Comparison of ENCODE assay signal across 9 mouse cellular contexts in the genomic region with DNA sequence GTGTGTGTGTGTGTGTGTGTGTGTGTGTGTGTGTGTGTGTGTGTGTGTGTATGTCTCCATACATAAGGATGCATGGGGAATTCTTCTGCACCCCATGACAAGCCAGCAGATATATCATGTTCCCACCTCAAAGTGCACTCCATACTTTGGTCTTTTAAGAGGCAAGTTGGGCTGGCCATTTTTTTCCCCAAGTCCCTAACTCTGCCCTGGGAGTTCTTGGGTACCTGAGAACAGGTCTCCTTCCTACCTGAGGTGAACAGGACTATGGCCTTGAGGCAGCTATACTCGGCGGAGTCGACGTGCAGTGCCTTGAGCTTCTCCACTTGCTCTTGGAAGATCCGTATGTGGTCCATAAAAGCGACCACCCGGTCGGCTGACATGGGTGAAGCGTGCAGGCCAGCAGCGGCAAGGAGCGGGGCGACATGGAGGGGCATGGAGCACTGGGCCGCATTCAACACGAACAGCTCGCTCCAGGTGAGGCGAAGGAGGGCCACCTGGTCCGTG. TPM values are rescaled to one million over a fixed set of nuclear protein-coding genes. Genes with fewer than 3 reads are reported as not detected.
A peak's percentile ranks its signal among the peaks of the same experiment; 100 is the strongest.
DNase-seq lines count a peak whose midpoint lies in the region; ATAC-seq and TF ChIP-seq lines count a peak whose summit lies in the region.
"Had no signal": no experiment of that assay in that cellular context is flagged by ENCODE, and none has a peak within 500 bp of the region (broad histone marks: within the 10 kb centered on the region; RNA-seq: fewer than 3 reads in every experiment).

No protein-coding gene starts in this region.

- H3K4me2 ChIP-seq in limb, embryonic 14.5 days (replicated peaks; ENCODE audit: low read depth, low read length, severe bottlenecking): peak overlapping the region; percentile 88
- peak overlapping the region; percentile 70 for H3K4me2 ChIP-seq in stomach, embryonic 15.5 days

- WGBS in limb, embryonic 14.5 days: 16% methylated on average over 17 of the region's 17 CpGs
- 13% methylated on average over 17 of the region's 17 CpGs for WGBS in stomach, embryonic 15.5 days

- peak overlapping the region; percentile 99 for H3K27ac ChIP-seq in limb, embryonic 14.5 days (replicated peaks; ENCODE audit: low read depth, low read length)
- H3K27ac ChIP-seq in stomach, embryonic 15.5 days: peak overlapping the region; percentile 99

- no peaks in the 10 kb centered on the region for H3K4me1 ChIP-seq in erythroblast, embryonic 14.5 days (ENCODE audit: control insufficient read depth)
- peaks cover 24% of the 10 kb centered on the region for H3K4me1 ChIP-seq in limb, embryonic 14.5 days (ENCODE audit: control insufficient read depth, insufficient read depth, low read length)
- peaks cover 5% of the 10 kb centered on the region; the same call in 1 of the 2 replicates for H3K4me1 ChIP-seq in stomach, embryonic 15.5 days

- no peaks in the 10 kb centered on the region; the same call in 1 of the 2 replicates for H3K9me3 ChIP-seq in erythroblast, embryonic 14.5 days (ENCODE audit: control insufficient read depth, low read length)
- no peaks in the 10 kb centered on the region for H3K9me3 ChIP-seq in limb, embryonic 14.5 days (ENCODE audit: control insufficient read depth, low read length)
- H3K9me3 ChIP-seq in stomach, embryonic 15.5 days: no peaks in the 10 kb centered on the region

- peaks cover 3% of the 10 kb centered on the region; the same call in 1 of the 2 replicates for H3K36me3 ChIP-seq in erythroblast, embryonic 14.5 days (ENCODE audit: control insufficient read depth)
- H3K36me3 ChIP-seq in limb, embryonic 14.5 days (ENCODE audit: control insufficient read depth, insufficient read depth, low read length): peaks cover 43% of the 10 kb centered on the region
- 0 out of 2 replicates have a peak, but pooled peaks cover 5% of the 10 kb centered on the region for H3K36me3 ChIP-seq in stomach, embryonic 15.5 days

- peak; percentile 16 for DNase-seq in retina, postnatal 1 day
- DNase-seq in retina, embryonic 14.5 days (ENCODE audit: low spot score): no peak
- no peak for DNase-seq in limb, embryonic 14.5 days (ENCODE audit: low spot score)
- DNase-seq in adrenal gland, postnatal 36 days: no peak
- DNase-seq in spleen, postnatal 36 days (ENCODE audit: low spot score in 2 of 2): no peak
- DNase-seq: cerebellum, adult 11-12 months had no signal

- TF ChIP-seq POLR2A in limb, embryonic 14.5 days (IDR thresholded peaks at IDR 0.05; ENCODE audit: borderline replicate concordance, extremely low read depth, insufficient read depth, insufficient read length): no peak

- peak overlapping the region; percentile 54 for H3K4me3 ChIP-seq in erythroblast, embryonic 14.5 days (replicated peaks)
- H3K4me3 ChIP-seq in limb, embryonic 14.5 days (replicated peaks; ENCODE audit: low read length): peak overlapping the region; percentile 81
- peak overlapping the region; percentile 71 for H3K4me3 ChIP-seq in stomach, embryonic 15.5 days (replicated peaks)

- H3K9ac ChIP-seq in limb, embryonic 14.5 days (ENCODE audit: low read depth, low read length, severe bottlenecking): peak overlapping the region; percentile 98
- H3K9ac ChIP-seq in stomach, embryonic 15.5 days: peak overlapping the region; percentile 91

- ATAC-seq in erythroblast, adult 5-6 weeks (replicated peaks; ENCODE audit: low FRiP score, poor library complexity, severe bottlenecking): no peak
- no peak for ATAC-seq in limb, embryonic 14.5 days (ENCODE audit: low FRiP score, low read depth)
- no peak for ATAC-seq in stomach, embryonic 15.5 days (ENCODE audit: insufficient read depth, low FRiP score, low read depth)

- peaks cover 63% of the 10 kb centered on the region for H3K27me3 ChIP-seq in erythroblast, embryonic 14.5 days (ENCODE audit: control insufficient read depth)
- peaks cover 1% of the 10 kb centered on the region; the same call in 1 of the 2 replicates for H3K27me3 ChIP-seq in limb, embryonic 14.5 days (ENCODE audit: control insufficient read depth, insufficient read depth, low read length)
- H3K27me3 ChIP-seq in stomach, embryonic 15.5 days (replicated peaks): no peaks in the 10 kb centered on the region

RNA-seq across cellular contexts. Expression of a gene that starts 9.0 kb away (rescaled TPM):
- polyA plus RNA-seq in erythroblast, embryonic 14.5 days (2012): 0.15 TPM in 1 of 2 replicates, not detected in the other
- not detected in 2 replicates for total RNA-seq in erythroblast, adult 5-6 weeks (2015; ENCODE audit: low replicate concordance)
- total RNA-seq in erythroblast, adult 5-6 weeks (2017; ENCODE audit: low replicate concordance): not detected in 2 replicates
- polyA plus RNA-seq in limb, embryonic 14.5 days (2012; rRNA removed): 80.2 and 134 TPM in 2 replicates
- polyA plus RNA-seq in limb, embryonic 14.5 days (2014; fragmentation: Nextera tagmentation; extraction: Ambion mirVana): 54.7 and 60.8 TPM in 2 replicates
- polyA plus RNA-seq in stomach, embryonic 15.5 days (2015; fragmentation: Nextera tagmentation; extraction: Ambion mirVana): 66.9 and 72.6 TPM in 2 replicates
- 100 to 1,000 TPM in 1 of 2 experiments, 10 to 100 TPM in 1; 99.5 to 128 TPM for total RNA-seq in adrenal gland, postnatal 36 days (2021)

Comparison
In these comparisons a context has a peak if more than half of its experiments do, and no peak if none do; other contexts are left out.
1. RNA of a gene that starts 9.0 kb away (polyA plus RNA-seq): 54.7 to 134 TPM in limb, embryonic 14.5 days and 66.9 to 72.6 TPM in stomach, embryonic 15.5 days; 0.15 TPM in erythroblast, embryonic 14.5 days; every median in the first group is over 10 times any median in the second.
2. Peak in every context shown above with its lines, with median percentiles within 50 percentile points of each other: H3K4me3 ChIP-seq.